Mouse (Mus musculus): Measurements from ENCODE around the gene Klhdc7a. TPM values are rescaled to one million over a fixed set of nuclear protein-coding genes. Genes with fewer than 3 reads are reported as not detected.
"Not testable (repeated sequence)": the region's sequence is repeated elsewhere in the genome, so short reads cannot be mapped to it uniquely, and the experiment has no call there.

The Klhdc7a gene
- polyA plus RNA-seq, 1 experiment from 2014 or later, result 0.56 TPM

DNA sequence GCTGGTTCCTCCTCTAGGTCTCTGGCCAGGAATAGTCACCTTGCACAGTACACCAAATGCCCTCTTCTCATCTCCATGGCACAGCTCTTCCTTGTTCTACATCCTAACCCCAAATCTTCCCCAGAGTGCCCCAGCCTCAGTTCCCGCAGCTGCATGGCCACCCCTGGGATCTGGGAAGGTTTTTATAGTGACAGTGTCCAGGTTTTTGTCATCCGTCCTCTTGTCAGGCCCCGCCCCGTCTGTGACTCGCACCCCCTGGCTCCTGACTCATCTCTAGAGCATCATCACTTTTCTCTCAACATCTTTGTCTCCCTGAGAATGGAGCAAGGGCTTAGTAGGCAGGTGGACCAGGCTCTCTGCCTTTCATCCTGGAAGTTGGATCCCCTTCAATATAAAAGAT lies 3.9 kb downstream of the Klhdc7a start:
- H3K4me1 ChIP-seq (replicated peaks; ENCODE audit: control insufficient read depth, insufficient read depth, low read length), result peaks cover 6% of the 10 kb centered on the region; the same call in 1 of the 2 replicates
- no peak overlapping the region for H3K4me2 ChIP-seq (replicated peaks)
- H3K27me3 ChIP-seq (ENCODE audit: control insufficient read depth, insufficient read depth, low read length), result no peaks in the 10 kb centered on the region
- no peak for ATAC-seq (ENCODE audit: low FRiP score)
- no peaks in the 10 kb centered on the region for H3K9me3 ChIP-seq (ENCODE audit: control insufficient read depth, low read length)
- no peaks in the 10 kb centered on the region for H3K36me3 ChIP-seq (replicated peaks; ENCODE audit: control insufficient read depth, insufficient read depth)
- H3K27ac ChIP-seq, result no peak overlapping the region
- no peak overlapping the region for H3K9ac ChIP-seq
- no peak for DNase-seq (ENCODE audit: low spot score)
- WGBS, result 86% methylated on average over 5 of the region's 5 CpGs
- H3K4me3 ChIP-seq (replicated peaks; ENCODE audit: low read length), result no peak overlapping the region

DNA sequence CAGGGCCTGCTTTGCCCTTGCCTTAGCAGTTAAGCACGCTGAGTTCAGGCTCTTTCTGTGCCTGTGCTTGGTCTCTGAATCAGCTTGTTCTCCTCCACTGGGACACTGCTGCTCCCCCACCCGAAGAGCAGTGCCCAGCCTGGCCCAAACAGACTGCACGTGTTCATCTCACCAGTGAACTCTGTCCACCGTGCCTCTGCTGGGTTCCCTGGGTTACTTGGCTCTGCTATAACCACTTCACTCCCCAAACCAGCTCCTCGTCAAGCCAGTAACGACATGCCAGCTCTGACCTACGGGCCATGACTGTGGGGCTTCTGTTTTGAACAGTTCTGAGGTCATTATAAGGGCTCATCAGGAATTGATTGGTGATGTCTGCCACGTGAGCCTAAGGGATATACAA lies 4.8 kb downstream of the Klhdc7a start:
- no peak overlapping the region for H3K27ac ChIP-seq
- H3K4me1 ChIP-seq (replicated peaks; ENCODE audit: control insufficient read depth, insufficient read depth, low read length), result peaks cover 6% of the 10 kb centered on the region; the same call in 1 of the 2 replicates
- H3K27me3 ChIP-seq (ENCODE audit: control insufficient read depth, insufficient read depth, low read length), result no peaks in the 10 kb centered on the region
- H3K36me3 ChIP-seq (replicated peaks; ENCODE audit: control insufficient read depth, insufficient read depth), result no peaks in the 10 kb centered on the region
- no peak overlapping the region for H3K4me2 ChIP-seq (replicated peaks)
- no peaks in the 10 kb centered on the region for H3K9me3 ChIP-seq (ENCODE audit: control insufficient read depth, low read length)
- no peak overlapping the region for H3K9ac ChIP-seq
- ATAC-seq (ENCODE audit: low FRiP score) (no peak), DNase-seq (ENCODE audit: low spot score) (no peak)
- WGBS, result 64% methylated on average over 8 of the region's 8 CpGs
- H3K4me3 ChIP-seq (replicated peaks; ENCODE audit: low read length), result no peak overlapping the region

DNA sequence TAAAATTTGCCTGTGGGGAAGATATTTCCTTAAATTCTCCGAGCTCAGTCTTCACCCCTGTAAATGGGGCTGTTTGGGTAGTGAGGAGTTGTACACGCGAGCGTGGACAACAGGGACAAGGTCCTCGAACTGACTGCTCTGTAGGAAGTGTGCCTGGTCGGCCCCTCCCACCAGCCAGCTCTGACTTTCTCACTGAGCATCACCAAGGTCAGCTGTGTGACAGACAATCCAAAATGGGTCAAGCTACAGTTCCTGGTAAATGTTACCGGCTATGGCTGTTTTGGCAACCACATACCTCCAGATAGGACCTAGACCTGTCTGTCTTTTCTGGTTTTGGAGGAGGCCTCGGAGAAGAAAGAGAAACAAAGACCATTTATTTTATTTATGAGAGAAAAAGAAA lies 6.0 kb downstream of the Klhdc7a start:
- no peak for DNase-seq (ENCODE audit: low spot score)
- no peak overlapping the region for H3K4me2 ChIP-seq (replicated peaks)
- no peak overlapping the region for H3K27ac ChIP-seq

DNA sequence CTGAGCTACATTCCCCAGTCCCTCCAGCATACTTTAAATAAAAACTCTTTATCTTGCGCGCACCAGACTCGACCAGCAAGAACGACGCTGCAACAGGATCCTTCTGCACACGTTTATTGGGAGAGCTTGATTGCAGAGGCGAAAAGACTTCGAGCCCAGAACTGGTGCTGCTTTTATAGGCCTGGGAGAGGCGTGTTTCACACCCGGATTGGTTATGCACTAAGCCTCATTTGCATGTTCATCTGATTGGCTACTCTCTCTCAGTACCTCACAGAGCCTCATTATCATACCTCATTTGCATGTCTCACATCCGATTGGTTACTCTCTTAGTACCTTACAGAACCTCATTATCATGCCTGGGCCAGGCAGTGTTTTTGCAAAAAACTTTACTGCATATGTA lies 6.5 kb downstream of the Klhdc7a start:
- DNase-seq (ENCODE audit: low spot score); H3K4me1 ChIP-seq (replicated peaks; ENCODE audit: control insufficient read depth, insufficient read depth, low read length); H3K36me3 ChIP-seq (replicated peaks; ENCODE audit: control insufficient read depth, insufficient read depth); ATAC-seq (ENCODE audit: low FRiP score); H3K9ac ChIP-seq; H3K4me3 ChIP-seq (replicated peaks; ENCODE audit: low read length); H3K27ac ChIP-seq; H3K9me3 ChIP-seq (ENCODE audit: control insufficient read depth, low read length); H3K4me2 ChIP-seq (replicated peaks); H3K27me3 ChIP-seq (ENCODE audit: control insufficient read depth, insufficient read depth, low read length): not testable (repeated sequence)
- 95% methylated on average over 11 of the region's 11 CpGs for WGBS

More for the DNA sequence above, 6.0 kb downstream of the Klhdc7a start:
- 91% methylated on average over 8 of the region's 8 CpGs for WGBS
- Histone ChIP-seq H3K9me3 (ENCODE audit: control insufficient read depth, low read length) (no peaks in the 10 kb centered on the region), H3K36me3 (replicated peaks; ENCODE audit: control insufficient read depth, insufficient read depth) (no peaks in the 10 kb centered on the region), H3K9ac (no peak overlapping the region), H3K4me1 (replicated peaks; ENCODE audit: control insufficient read depth, insufficient read depth, low read length) (0 out of 2 replicates have a peak, but pooled peaks cover 6% of the 10 kb centered on the region), H3K4me3 (replicated peaks; ENCODE audit: low read length) (no peak overlapping the region), H3K27me3 (ENCODE audit: control insufficient read depth, insufficient read depth, low read length) (no peaks in the 10 kb centered on the region)
- ATAC-seq (ENCODE audit: low FRiP score), result no peak

DNA sequence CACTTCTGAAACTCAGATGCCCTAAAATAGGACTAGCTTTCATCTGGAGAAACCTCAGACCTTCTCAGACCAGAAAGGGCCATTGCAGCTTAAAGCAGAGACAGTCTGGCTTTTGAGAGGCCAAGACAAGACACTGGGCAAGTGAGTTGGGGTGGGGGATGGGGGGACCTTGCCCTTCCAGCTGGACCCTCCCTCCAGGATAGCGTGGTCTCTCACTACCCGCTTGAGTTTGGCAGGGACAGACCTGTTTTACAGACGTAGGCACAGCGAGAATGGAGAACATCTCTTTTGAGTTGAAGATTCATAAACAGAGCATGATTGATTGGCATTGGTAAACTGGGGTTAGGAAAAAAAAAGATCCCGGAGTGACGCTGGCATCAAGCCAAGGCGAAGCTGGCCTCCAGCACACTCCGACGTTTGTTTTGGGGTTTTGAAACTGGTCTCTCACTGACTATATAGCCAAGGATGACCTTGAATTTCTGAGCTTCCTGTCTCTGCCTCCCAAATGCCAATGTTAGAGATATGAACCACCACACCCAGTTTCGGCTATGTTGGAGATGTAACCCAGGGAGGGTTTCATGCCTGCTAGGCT lies 7.0 kb downstream of the Klhdc7a start:
- Histone ChIP-seq H3K4me1 (replicated peaks; ENCODE audit: control insufficient read depth, insufficient read depth, low read length) (0 out of 2 replicates have a peak, but pooled peaks cover 6% of the 10 kb centered on the region), H3K9me3 (ENCODE audit: control insufficient read depth, low read length) (no peaks in the 10 kb centered on the region), H3K9ac (no peak overlapping the region), H3K4me2 (replicated peaks) (no peak overlapping the region), H3K36me3 (replicated peaks; ENCODE audit: control insufficient read depth, insufficient read depth) (no peaks in the 10 kb centered on the region), H3K4me3 (replicated peaks; ENCODE audit: low read length) (no peak overlapping the region), H3K27ac (no peak overlapping the region), H3K27me3 (ENCODE audit: control insufficient read depth, insufficient read depth, low read length) (no peaks in the 10 kb centered on the region)
- WGBS, result 73% methylated on average over 10 of the region's 10 CpGs
- ATAC-seq (ENCODE audit: low FRiP score) (no peak), DNase-seq (ENCODE audit: low spot score) (no peak)

DNA sequence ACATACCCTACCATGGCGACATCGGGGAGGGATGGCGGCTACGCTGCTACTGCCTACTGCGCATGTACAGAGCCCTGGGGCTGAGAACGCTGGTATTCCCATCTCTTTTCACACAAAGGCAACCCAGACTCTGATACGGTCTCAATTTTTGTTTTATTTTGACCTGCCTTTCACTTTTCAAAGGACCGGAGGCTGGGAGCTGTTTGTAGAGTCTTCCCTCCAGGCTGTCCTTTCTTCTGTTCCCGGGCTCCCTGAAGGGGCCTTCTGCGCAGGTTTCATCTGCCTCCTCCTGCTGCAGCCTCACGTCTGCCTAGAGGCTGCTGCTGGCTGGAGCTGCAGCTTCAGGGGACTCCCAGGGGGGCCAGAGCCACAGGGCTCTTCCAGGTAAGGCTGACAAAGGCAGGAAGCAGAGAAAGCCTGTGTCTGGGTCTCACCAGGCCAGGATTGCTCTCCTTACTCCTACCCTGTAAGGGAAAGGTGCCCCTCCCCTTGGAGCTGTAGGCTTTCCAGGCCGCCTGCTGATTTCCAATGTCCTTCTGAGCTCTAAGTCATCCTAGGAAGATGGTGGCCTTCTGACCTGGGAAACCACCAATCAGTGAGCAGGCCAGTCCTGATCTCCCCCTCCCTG lies 7.6 kb downstream of the Klhdc7a start:
- H3K27ac ChIP-seq, result no peak overlapping the region
- H3K27me3 ChIP-seq (ENCODE audit: control insufficient read depth, insufficient read depth, low read length), result no peaks in the 10 kb centered on the region
- ATAC-seq (ENCODE audit: low FRiP score), result no peak

DNA sequence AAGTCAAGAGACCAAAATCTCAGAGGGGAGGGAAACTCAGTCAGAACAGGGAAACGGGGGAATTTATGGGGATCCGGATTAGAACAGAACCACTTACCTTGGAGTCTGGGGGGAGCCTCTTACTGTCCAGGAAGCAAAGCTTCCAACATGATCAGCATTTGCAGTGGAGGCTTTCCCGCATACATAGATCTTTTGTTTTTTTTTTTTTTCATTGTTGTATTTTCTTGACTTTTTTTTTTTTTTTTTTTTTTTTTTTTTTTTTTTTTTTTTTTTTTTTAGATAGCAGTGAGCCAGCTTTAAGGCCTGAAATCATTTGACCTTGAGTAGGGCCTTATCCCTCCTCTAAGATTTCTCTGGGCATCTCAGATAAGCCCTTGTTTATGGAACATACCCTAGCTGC lies 8.6 kb downstream of the Klhdc7a start:
- H3K9ac ChIP-seq, result no peak overlapping the region
- no peak overlapping the region for H3K4me3 ChIP-seq (replicated peaks; ENCODE audit: low read length)
- H3K4me1 ChIP-seq (replicated peaks; ENCODE audit: control insufficient read depth, insufficient read depth, low read length), result 0 out of 2 replicates have a peak, but pooled peaks cover 6% of the 10 kb centered on the region
- DNase-seq (ENCODE audit: low spot score) (no peak), ATAC-seq (ENCODE audit: low FRiP score) (no peak)
- H3K4me2 ChIP-seq (replicated peaks), result no peak overlapping the region
- no peaks in the 10 kb centered on the region for H3K36me3 ChIP-seq (replicated peaks; ENCODE audit: control insufficient read depth, insufficient read depth)
- no peak overlapping the region for H3K27ac ChIP-seq
- no peaks in the 10 kb centered on the region for H3K27me3 ChIP-seq (ENCODE audit: control insufficient read depth, insufficient read depth, low read length)
- 94% methylated on average over 3 of the region's 3 CpGs for WGBS
- no peaks in the 10 kb centered on the region for H3K9me3 ChIP-seq (ENCODE audit: control insufficient read depth, low read length)

More for the DNA sequence above, 7.6 kb downstream of the Klhdc7a start:
- no peak for DNase-seq (ENCODE audit: low spot score)
- WGBS, result 57% methylated on average over 12 of the region's 12 CpGs
- Histone ChIP-seq H3K36me3 (replicated peaks; ENCODE audit: control insufficient read depth, insufficient read depth) (no peaks in the 10 kb centered on the region), H3K4me2 (replicated peaks) (no peak overlapping the region), H3K4me1 (replicated peaks; ENCODE audit: control insufficient read depth, insufficient read depth, low read length) (0 out of 2 replicates have a peak, but pooled peaks cover 6% of the 10 kb centered on the region), H3K9ac (no peak overlapping the region), H3K9me3 (ENCODE audit: control insufficient read depth, low read length) (no peaks in the 10 kb centered on the region), H3K4me3 (replicated peaks; ENCODE audit: low read length) (no peak overlapping the region)

DNA sequence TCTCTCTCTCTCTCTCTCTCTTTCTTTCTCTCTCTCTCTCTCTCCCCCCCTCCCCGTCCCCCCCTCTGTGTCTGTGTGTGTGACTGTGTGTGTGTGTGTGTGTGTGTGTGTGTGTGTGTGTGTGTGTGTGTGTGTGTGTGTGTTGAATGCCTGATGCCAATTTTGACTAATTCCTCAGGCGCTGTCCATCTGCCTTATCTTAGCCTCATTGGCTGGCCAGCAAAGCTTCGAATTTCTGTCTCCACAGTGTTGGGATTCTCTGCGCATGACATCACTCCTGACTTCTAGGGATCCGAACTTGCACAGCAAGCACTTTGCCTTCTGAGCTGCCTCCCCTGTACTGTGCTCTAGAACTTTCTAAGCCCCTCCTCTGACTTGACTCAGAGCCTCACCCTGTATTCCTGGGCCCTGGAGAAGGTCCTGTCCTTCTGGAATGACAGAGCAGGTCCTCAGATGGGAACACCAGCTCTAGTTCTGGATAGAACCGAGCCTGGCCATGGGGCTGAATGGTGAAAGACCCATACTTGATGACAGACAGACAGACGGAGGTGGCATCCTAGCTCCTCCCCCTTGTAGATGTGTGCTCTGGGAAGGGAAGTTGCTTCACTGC lies 16.8 kb downstream of the Klhdc7a start:
- H3K27ac ChIP-seq, result no peak overlapping the region
- no peaks in the 10 kb centered on the region for H3K27me3 ChIP-seq (ENCODE audit: control insufficient read depth, insufficient read depth, low read length)
- H3K4me3 ChIP-seq (replicated peaks; ENCODE audit: low read length), result no peak overlapping the region
- no peak overlapping the region for H3K9ac ChIP-seq
- no peak for DNase-seq (ENCODE audit: low spot score)
- peaks cover 18% of the 10 kb centered on the region; the same call in 1 of the 2 replicates for H3K4me1 ChIP-seq (replicated peaks; ENCODE audit: control insufficient read depth, insufficient read depth, low read length)
- 66% methylated on average over 6 of the region's 7 CpGs for WGBS
- ATAC-seq (ENCODE audit: low FRiP score), result no peak
- no peaks in the 10 kb centered on the region for H3K36me3 ChIP-seq (replicated peaks; ENCODE audit: control insufficient read depth, insufficient read depth)
- H3K9me3 ChIP-seq (ENCODE audit: control insufficient read depth, low read length), result 0 out of 2 replicates have a peak, but pooled peaks cover 1% of the 10 kb centered on the region
- no peak overlapping the region for H3K4me2 ChIP-seq (replicated peaks)

DNA sequence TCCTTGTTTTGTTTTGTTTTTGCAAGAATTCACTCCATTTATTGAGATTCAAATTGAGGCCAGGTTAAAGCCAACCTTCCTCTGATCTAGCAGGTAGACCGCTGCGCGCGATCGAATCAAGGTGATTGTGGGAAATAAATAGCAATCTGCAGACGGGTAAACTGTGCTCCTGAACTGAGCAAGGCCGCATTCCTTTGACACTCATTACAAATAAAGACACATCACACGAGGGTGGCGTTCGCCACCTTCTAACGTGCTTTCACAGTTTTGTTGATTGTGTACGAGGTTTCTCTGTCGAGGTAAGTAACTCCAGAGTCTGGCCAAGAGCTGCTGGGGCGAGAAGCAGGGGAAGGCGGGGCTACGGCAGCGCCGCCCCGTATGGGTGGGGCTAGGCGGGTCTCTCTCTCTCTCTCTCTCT lies 17.4 kb downstream of the Klhdc7a start:
- peak; percentile 45 for DNase-seq (ENCODE audit: low spot score)
- Histone ChIP-seq H3K9me3 (ENCODE audit: control insufficient read depth, low read length) (0 out of 2 replicates have a peak, but pooled peaks cover 3% of the 10 kb centered on the region), H3K27me3 (ENCODE audit: control insufficient read depth, insufficient read depth, low read length) (no peaks in the 10 kb centered on the region), H3K4me1 (replicated peaks; ENCODE audit: control insufficient read depth, insufficient read depth, low read length) (peaks cover 18% of the 10 kb centered on the region; the same call in 1 of the 2 replicates), H3K9ac (peak overlapping the region; percentile 36; the same call in 1 of the 2 replicates), H3K27ac (no peak overlapping the region), H3K4me3 (replicated peaks; ENCODE audit: low read length) (peak overlapping the region; percentile 12; the same call in 1 of the 2 replicates), H3K4me2 (replicated peaks) (peak overlapping the region; percentile 50), H3K36me3 (replicated peaks; ENCODE audit: control insufficient read depth, insufficient read depth) (no peaks in the 10 kb centered on the region)
- WGBS, result 3% methylated on average over 20 of the region's 20 CpGs
- no peak; the same call in 1 of the 2 replicates for ATAC-seq (ENCODE audit: low FRiP score)

All from hindbrain, embryonic 14.5 days (tissue).